Mouse (Mus musculus): ENCODE measurements around the gene Zfand3.

GRCm38 (mm10) chr17:30253924-30254323, 249.4 kb downstream of the Zfand3 start:
- TF ChIP-seq CTCF (IDR thresholded peaks at IDR 0.05; ENCODE audit: borderline replicate concordance, extremely low read depth, insufficient read depth, insufficient read length) (no peak), POLR2A (IDR thresholded peaks at IDR 0.05; ENCODE audit: borderline replicate concordance, extremely low read depth, insufficient read depth, insufficient read length, poor library complexity, severe bottlenecking) (no peak)
